Mouse (Mus musculus): ENCODE measurements around the gene Moxd1. TPM values are rescaled to one million over a fixed set of nuclear protein-coding genes. Genes with fewer than 3 reads are reported as not detected.
"Not testable (repeated sequence)": the region's sequence is repeated elsewhere in the genome, so short reads cannot be mapped to it uniquely, and the experiment has no call there.

The Moxd1 gene
- polyA plus RNA-seq, 1 experiment = 0.59 TPM

DNA sequence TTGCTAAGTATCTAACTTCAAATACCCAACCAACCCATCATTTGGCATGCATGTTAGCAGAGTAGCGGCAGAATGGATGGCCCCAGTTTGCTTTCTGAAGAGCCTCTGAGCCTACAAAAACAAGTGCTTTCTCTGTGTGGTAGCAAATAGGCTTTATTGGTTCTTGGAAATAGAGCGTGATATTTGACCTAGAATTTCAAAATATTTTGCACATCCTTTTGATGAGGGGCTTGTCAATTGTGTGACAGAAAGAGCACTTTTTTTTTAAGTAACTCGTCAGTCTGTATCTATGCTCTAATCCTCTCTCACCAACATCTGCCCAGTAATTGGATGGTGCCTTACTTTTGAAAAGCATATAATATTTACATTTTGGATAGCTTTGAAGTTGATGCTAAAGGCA is 97.0 kb downstream of the Moxd1 start:
- no peaks in the 10 kb centered on the region for H3K36me3 ChIP-seq (ENCODE audit: control insufficient read depth, insufficient read depth, low read length)
- no peak overlapping the region for H3K27ac ChIP-seq (ENCODE audit: control insufficient read depth, insufficient read depth, low read length)
- H3K4me3 ChIP-seq (ENCODE audit: control insufficient read depth, insufficient read depth, low read length) = no peak overlapping the region
- no peaks in the 10 kb centered on the region for H3K27me3 ChIP-seq (ENCODE audit: control insufficient read depth, insufficient read depth, low read length)
- WGBS = 93% methylated on average over 3 of the region's 3 CpGs
- TF ChIP-seq CTCF (IDR thresholded peaks at IDR 0.05; ENCODE audit: borderline replicate concordance, control insufficient read depth, extremely low read depth, insufficient read depth, low read length, poor library complexity) (no peak), POLR2A (IDR thresholded peaks at IDR 0.05; ENCODE audit: control insufficient read depth, extremely low read depth, insufficient read depth, low read length, poor library complexity) (no peak)
- no peak for DNase-seq
- no peaks in the 10 kb centered on the region for H3K4me1 ChIP-seq (replicated peaks; ENCODE audit: control insufficient read depth, insufficient read depth, low read length)

DNA sequence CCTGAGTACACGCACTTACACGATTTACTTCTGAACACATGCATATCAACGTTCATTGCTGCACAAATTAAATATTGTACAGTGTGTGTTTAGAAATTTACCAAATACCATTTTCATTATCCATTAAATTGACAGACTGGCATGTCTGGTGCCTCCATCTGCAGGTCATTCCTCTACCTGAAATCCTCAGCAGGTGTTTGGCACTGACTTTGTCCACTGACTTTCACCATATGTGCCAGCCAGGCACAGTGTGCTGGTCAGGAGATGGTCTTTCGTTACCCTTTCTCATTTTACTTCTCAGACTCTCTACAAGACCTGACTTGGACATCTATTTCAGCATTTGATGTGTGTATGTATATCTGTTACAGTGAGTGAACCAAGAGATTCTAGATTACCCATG is 99.7 kb downstream of the Moxd1 start:
- no peaks in the 10 kb centered on the region for H3K4me1 ChIP-seq (replicated peaks; ENCODE audit: control insufficient read depth, insufficient read depth, low read length)
- H3K4me3 ChIP-seq (ENCODE audit: control insufficient read depth, insufficient read depth, low read length) = no peak overlapping the region
- H3K36me3 ChIP-seq (ENCODE audit: control insufficient read depth, insufficient read depth, low read length) = no peaks in the 10 kb centered on the region
- no peak for TF ChIP-seq POLR2A (IDR thresholded peaks at IDR 0.05; ENCODE audit: control insufficient read depth, extremely low read depth, insufficient read depth, low read length, poor library complexity)
- TF ChIP-seq CTCF (IDR thresholded peaks at IDR 0.05; ENCODE audit: borderline replicate concordance, control insufficient read depth, extremely low read depth, insufficient read depth, low read length, poor library complexity) = no peak
- no peak overlapping the region for H3K27ac ChIP-seq (ENCODE audit: control insufficient read depth, insufficient read depth, low read length)
- 97% methylated on average over 4 of the region's 4 CpGs for WGBS
- no peaks in the 10 kb centered on the region for H3K27me3 ChIP-seq (ENCODE audit: control insufficient read depth, insufficient read depth, low read length)
- DNase-seq = no peak

DNA sequence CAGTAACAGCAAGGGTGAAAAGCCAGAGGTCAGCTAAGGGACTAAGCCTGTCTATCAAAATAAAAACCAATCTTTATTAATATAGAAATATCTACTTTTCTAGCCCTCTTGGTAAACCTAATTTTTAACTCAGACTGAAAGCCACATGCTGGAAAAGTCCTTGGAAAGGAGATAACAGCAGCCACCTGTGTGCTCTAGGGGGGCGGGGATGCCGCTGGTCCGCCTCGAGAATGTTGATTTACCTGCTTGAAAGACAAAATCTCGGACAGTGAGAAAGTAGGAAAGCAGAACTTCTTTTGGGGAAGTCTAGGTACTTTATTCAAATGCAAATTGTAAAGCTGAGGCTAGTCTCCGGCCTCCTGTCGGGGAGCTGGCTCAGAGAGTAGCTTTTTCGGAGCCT is 103.9 kb downstream of the Moxd1 start:
- 51% methylated on average over 8 of the region's 8 CpGs for WGBS
- H3K4me3 ChIP-seq (ENCODE audit: control insufficient read depth, insufficient read depth, low read length); H3K4me1 ChIP-seq (replicated peaks; ENCODE audit: control insufficient read depth, insufficient read depth, low read length); H3K27me3 ChIP-seq (ENCODE audit: control insufficient read depth, insufficient read depth, low read length); DNase-seq; H3K27ac ChIP-seq (ENCODE audit: control insufficient read depth, insufficient read depth, low read length); H3K36me3 ChIP-seq (ENCODE audit: control insufficient read depth, insufficient read depth, low read length): not testable (repeated sequence)

DNA sequence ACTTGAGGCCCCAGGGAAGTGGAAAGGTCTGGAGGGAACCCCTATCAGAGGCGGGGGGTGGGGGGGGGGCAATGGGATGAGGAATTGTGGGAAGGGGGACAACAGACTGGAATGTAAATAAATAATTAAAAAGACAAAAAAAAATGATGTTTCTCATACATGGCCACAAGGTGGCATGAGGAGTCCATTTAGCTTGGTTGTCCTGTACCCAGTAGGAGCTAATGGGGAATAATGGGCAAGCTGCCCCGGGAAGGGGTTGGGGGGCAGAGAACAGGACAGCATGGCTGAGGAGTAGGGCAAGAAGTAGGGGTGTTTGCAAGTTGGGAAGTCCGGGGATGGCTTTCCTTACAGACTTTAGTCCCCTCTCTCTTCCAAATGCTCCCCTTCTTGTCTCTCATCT is 109.5 kb downstream of the Moxd1 start:
- TF ChIP-seq CTCF (IDR thresholded peaks at IDR 0.05; ENCODE audit: borderline replicate concordance, control insufficient read depth, extremely low read depth, insufficient read depth, low read length, poor library complexity) (no peak), POLR2A (IDR thresholded peaks at IDR 0.05; ENCODE audit: control insufficient read depth, extremely low read depth, insufficient read depth, low read length, poor library complexity) (no peak)
- DNase-seq = no peak
- no peak overlapping the region for H3K4me3 ChIP-seq (ENCODE audit: control insufficient read depth, insufficient read depth, low read length)

DNA sequence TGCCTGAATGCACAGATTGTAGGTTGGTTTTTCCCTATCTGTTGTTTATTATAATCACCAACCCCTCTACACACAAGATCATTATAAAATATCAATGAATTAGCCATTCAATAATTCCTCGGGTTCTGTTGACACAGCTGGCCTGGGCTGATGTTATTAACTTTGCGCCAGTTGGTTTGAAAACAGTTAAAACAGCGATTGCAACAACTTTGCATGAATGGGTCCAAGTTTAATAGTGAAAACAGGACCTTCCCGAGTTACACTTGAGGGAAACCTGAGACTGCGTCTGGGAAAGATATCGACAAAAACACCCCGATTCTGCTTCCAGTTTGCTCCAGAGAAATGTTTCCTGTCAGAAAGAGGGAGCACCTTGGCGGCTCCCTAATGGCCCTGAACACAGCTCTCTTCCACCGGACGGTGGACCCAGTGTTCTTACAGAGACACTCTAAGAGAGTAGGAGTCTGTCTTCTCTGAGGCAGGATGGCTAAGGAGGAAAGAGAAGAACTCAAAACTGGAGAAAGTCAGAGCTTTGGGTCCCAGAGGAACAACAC is 116.4 kb downstream of the Moxd1 start:
- Histone ChIP-seq H3K4me1 (replicated peaks; ENCODE audit: control insufficient read depth, insufficient read depth, low read length) (no peaks in the 10 kb centered on the region), H3K27ac (ENCODE audit: control insufficient read depth, insufficient read depth, low read length) (no peak overlapping the region), H3K4me3 (ENCODE audit: control insufficient read depth, insufficient read depth, low read length) (no peak overlapping the region), H3K36me3 (ENCODE audit: control insufficient read depth, insufficient read depth, low read length) (no peaks in the 10 kb centered on the region), H3K27me3 (ENCODE audit: control insufficient read depth, insufficient read depth, low read length) (no peaks in the 10 kb centered on the region)
- 87% methylated on average over 10 of the region's 10 CpGs for WGBS
- no peak for TF ChIP-seq POLR2A (IDR thresholded peaks at IDR 0.05; ENCODE audit: control insufficient read depth, extremely low read depth, insufficient read depth, low read length, poor library complexity)
- no peak for TF ChIP-seq CTCF (IDR thresholded peaks at IDR 0.05; ENCODE audit: borderline replicate concordance, control insufficient read depth, extremely low read depth, insufficient read depth, low read length, poor library complexity)
- DNase-seq = no peak

More for the DNA sequence above, 109.5 kb downstream of the Moxd1 start:
- H3K27ac ChIP-seq (ENCODE audit: control insufficient read depth, insufficient read depth, low read length) = no peak overlapping the region
- WGBS = 71% methylated on average over 3 of the region's 3 CpGs
- no peaks in the 10 kb centered on the region for H3K36me3 ChIP-seq (ENCODE audit: control insufficient read depth, insufficient read depth, low read length)
- no peaks in the 10 kb centered on the region for H3K27me3 ChIP-seq (ENCODE audit: control insufficient read depth, insufficient read depth, low read length)
- H3K4me1 ChIP-seq (replicated peaks; ENCODE audit: control insufficient read depth, insufficient read depth, low read length) = no peaks in the 10 kb centered on the region

DNA sequence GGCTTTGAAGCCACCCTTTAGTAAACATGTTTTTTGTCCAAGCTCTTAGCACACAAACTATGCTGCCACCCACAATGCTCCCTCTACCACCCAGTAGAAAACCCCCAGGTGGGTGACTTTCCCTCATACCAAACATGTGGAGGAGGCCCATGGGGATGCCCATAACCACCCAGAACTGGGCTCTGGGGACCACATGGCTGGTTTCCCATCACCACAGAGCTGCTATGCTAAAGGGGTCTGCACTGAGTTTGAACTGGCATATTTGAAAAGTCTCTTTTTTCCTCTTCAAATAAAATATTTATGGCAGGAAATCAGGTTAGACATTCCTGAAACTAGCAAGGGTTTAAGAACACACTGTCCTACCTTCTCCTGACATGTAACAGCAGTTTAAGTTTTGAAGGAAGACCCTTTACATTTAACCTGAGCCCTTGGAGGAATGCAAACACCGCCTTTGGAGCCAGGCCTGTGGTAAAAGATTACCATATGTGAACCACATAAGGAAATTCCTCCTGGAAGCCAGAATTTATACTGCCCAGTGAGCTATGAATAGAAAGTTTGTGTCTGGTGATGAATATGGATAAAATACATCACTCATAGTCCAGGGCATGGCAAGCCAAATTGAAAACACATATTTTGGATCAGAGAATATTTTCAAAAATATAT is 117.4 kb downstream of the Moxd1 start:
- Histone ChIP-seq H3K4me3 (ENCODE audit: control insufficient read depth, insufficient read depth, low read length) (no peak overlapping the region), H3K27me3 (ENCODE audit: control insufficient read depth, insufficient read depth, low read length) (no peaks in the 10 kb centered on the region), H3K27ac (ENCODE audit: control insufficient read depth, insufficient read depth, low read length) (no peak overlapping the region), H3K4me1 (replicated peaks; ENCODE audit: control insufficient read depth, insufficient read depth, low read length) (no peaks in the 10 kb centered on the region), H3K36me3 (ENCODE audit: control insufficient read depth, insufficient read depth, low read length) (no peaks in the 10 kb centered on the region)
- WGBS = 90% methylated on average over 1 of the region's 1 CpGs
- no peak for TF ChIP-seq CTCF (IDR thresholded peaks at IDR 0.05; ENCODE audit: borderline replicate concordance, control insufficient read depth, extremely low read depth, insufficient read depth, low read length, poor library complexity)
- TF ChIP-seq POLR2A (IDR thresholded peaks at IDR 0.05; ENCODE audit: control insufficient read depth, extremely low read depth, insufficient read depth, low read length, poor library complexity) = no peak
- DNase-seq = no peak

DNA sequence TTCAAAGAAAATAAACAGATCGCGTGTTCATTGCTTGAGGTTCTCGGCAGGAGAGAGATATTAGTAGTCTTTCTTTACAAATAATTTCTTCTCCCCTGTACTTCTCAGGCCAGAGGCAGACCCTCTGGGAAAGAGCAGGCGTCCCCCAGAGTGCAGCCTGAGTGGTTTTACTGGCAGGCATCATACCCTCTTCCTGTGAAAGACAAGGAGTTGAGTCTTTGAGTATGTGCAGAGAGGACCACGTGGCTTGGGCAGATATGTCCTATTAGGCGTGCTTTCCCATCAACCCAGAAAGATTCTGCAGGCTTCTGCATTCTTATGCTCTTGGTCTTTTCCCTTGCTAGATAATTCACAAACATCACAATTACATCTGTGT is 117.9 kb downstream of the Moxd1 start:
- TF ChIP-seq POLR2A (IDR thresholded peaks at IDR 0.05; ENCODE audit: control insufficient read depth, extremely low read depth, insufficient read depth, low read length, poor library complexity) = no peak
- no peak for TF ChIP-seq CTCF (IDR thresholded peaks at IDR 0.05; ENCODE audit: borderline replicate concordance, control insufficient read depth, extremely low read depth, insufficient read depth, low read length, poor library complexity)
- 93% methylated on average over 6 of the region's 6 CpGs for WGBS
- DNase-seq = no peak
- no peaks in the 10 kb centered on the region for H3K36me3 ChIP-seq (ENCODE audit: control insufficient read depth, insufficient read depth, low read length)
- H3K27ac ChIP-seq (ENCODE audit: control insufficient read depth, insufficient read depth, low read length) = no peak overlapping the region
- no peak overlapping the region for H3K4me3 ChIP-seq (ENCODE audit: control insufficient read depth, insufficient read depth, low read length)
- no peaks in the 10 kb centered on the region for H3K4me1 ChIP-seq (replicated peaks; ENCODE audit: control insufficient read depth, insufficient read depth, low read length)
- H3K27me3 ChIP-seq (ENCODE audit: control insufficient read depth, insufficient read depth, low read length) = no peaks in the 10 kb centered on the region
